Mouse (Mus musculus): Measurements from ENCODE around the gene Ccdc84. TPM values are rescaled to one million over a fixed set of nuclear protein-coding genes. Genes with fewer than 3 reads are reported as not detected.
A peak's percentile ranks its signal among the peaks of the same experiment; 100 is the strongest.
"Not testable (repeated sequence)": the region's sequence is repeated elsewhere in the genome, so short reads cannot be mapped to it uniquely, and the experiment has no call there.

Ccdc84 gene
- polyA plus RNA-seq (2016; fragmentation: Nextera tagmentation; extraction: Ambion mirVana): 23.1 and 24.3 TPM in 2 replicates

DNA sequence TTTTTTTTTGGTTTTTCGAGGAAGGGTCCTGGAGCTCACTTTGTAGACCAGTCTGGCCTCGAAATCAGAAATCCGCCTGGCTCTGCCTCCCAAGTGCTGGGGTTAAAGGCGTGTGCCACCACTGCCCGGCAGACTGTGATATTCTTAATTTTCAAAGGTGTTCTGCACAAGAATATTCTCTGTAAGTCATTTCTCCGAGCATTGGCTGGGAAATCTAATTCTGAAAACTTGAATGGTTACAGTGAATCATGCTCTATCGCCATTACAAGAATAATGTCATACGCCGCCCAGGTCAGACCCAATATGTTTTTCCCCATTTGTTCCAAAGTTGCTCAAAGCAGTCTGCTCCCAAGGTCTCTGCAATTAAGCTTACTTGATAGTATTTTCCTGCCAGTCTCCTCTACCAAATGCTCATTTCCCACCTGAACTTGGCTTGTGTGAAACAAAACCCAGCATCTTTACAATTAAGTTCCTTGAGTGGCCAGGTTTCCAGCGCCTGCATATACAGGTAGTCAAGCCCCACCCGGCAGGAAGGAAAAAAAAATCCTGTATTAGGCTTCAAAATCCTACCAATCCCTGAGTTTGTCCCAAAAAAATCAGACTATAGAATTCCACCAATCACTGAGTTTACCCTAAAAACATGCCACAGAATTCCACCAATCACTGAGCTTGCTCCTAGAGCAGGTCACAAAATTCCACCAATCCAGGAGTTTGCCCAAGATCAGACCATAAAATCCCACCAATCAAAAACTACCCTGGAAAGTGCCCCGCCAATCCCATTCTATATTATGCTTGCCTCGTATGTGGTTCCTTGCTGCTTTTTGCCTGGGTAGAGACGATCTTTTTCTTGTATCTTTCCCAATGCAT, at the start of gene Ccdc84:
Gene Ccdc84 (minus strand): TSS at position 51 of the 867 bp plus-strand sequence.
- H3K27me3 ChIP-seq (ENCODE audit: low read depth, poor library complexity, severe bottlenecking): no peaks in the 10 kb centered on the region

DNA sequence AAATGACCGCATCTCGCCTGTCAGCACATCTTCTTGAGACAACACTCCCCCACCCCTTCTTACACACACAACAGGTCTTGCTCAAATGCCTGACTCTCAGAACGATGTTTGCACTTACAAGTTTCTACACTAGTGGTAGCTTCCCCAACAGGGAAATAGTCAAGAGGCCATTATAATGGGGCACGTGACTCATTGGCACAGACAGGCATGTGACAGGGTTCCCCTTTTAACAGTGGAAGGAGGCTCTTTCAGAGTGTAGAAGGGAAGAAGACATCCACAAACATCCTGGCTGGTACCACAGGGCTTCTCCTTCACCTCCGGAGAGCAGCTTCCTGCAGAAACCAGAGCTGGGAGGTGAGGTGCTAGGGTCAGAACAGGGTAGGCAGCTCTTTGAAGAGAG, 43.6 kb upstream of the Ccdc84 start:
- peaks cover 7% of the 10 kb centered on the region for H3K4me1 ChIP-seq
- H3K4me3 ChIP-seq: no peak overlapping the region
- no peak overlapping the region for H3K27ac ChIP-seq
- DNase-seq (ENCODE audit: low spot score): no peak
- H3K9me3 ChIP-seq (replicated peaks): no peaks in the 10 kb centered on the region
- no peaks in the 10 kb centered on the region for H3K36me3 ChIP-seq
- peaks cover 13% of the 10 kb centered on the region for H3K27me3 ChIP-seq (ENCODE audit: low read depth, poor library complexity, severe bottlenecking)
- 87% methylated on average over 5 of the region's 5 CpGs for WGBS

More for the DNA sequence above, at the start of gene Ccdc84:
- no peak for DNase-seq (ENCODE audit: low spot score)
- Histone ChIP-seq H3K9me3 (replicated peaks) (no peaks in the 10 kb centered on the region), H3K4me3 (peak within 1 kb of the TSS; percentile 77), H3K4me1 (peaks cover 7% of the 10 kb centered on the region), H3K36me3 (peaks cover 26% of the 10 kb centered on the region), H3K27ac (peak within 1 kb of the TSS; percentile 89)
- 84% methylated on average over 14 of the region's 14 CpGs for WGBS

- 8% methylated on average over 11 of the region's 11 CpGs for WGBS
- Histone ChIP-seq H3K9me3 (replicated peaks) (no peaks in the 10 kb centered on the region), H3K4me1 (peaks cover 20% of the 10 kb centered on the region), H3K27me3 (ENCODE audit: low read depth, poor library complexity, severe bottlenecking) (peaks cover 59% of the 10 kb centered on the region), H3K36me3 (no peaks in the 10 kb centered on the region), H3K27ac (no peak overlapping the region), H3K4me3 (no peak overlapping the region)
- peak; percentile 62 for DNase-seq (ENCODE audit: low spot score)
Measured at GRCm38 (mm10) chr9:44457035-44457742, 38.8 kb upstream of the Ccdc84 start.

GRCm38 (mm10) chr9:44454891-44455220, 36.5 kb upstream of the Ccdc84 start, which contains the start of gene Upk2:
Gene Upk2, minus strand, starts transcription at chr9:44454976.
- WGBS: 12% methylated on average over 4 of the region's 4 CpGs
- peaks cover 20% of the 10 kb centered on the region for H3K4me1 ChIP-seq
- peaks cover 60% of the 10 kb centered on the region for H3K27me3 ChIP-seq (ENCODE audit: low read depth, poor library complexity, severe bottlenecking)
- 0 out of 2 replicates have a peak within 1 kb of the TSS, but pooled peaks have one; percentile 1 for H3K4me3 ChIP-seq
- DNase-seq (ENCODE audit: low spot score): no peak
- H3K36me3 ChIP-seq: no peaks in the 10 kb centered on the region
- H3K9me3 ChIP-seq (replicated peaks): no peaks in the 10 kb centered on the region
- H3K27ac ChIP-seq: no peak within 1 kb of the TSS; the same call in 1 of the 2 replicates

- 10% methylated on average over 14 of the region's 14 CpGs for WGBS
- peak; percentile 93 for DNase-seq (ENCODE audit: low spot score)
Measured at GRCm38 (mm10) chr9:44454132-44454890, 35.9 kb upstream of the Ccdc84 start.

DNA sequence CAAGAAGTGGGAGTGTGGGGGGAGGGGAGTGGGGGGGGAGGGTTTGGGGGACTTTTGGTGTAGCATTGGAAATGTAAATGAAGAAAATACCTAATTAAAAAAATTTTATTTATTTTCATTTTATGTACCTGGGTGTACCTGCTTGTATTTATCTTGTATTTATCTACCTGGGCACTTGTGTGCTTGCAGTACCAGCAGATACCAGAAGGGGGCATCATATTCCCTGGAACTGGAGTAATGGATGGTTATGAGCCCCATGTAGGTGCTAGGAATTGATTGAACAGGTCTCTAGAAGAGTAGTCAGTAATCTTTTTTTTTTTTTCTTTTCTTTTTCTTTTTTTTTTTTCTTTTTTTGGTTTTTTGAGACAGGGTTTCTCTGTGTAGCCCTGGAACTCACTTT, 32.0 kb upstream of the Ccdc84 start:
- Histone ChIP-seq H3K27me3 (ENCODE audit: low read depth, poor library complexity, severe bottlenecking) (peaks cover 33% of the 10 kb centered on the region), H3K4me3 (no peak overlapping the region), H3K27ac (no peak overlapping the region), H3K4me1 (peaks cover 15% of the 10 kb centered on the region), H3K36me3 (no peaks in the 10 kb centered on the region), H3K9me3 (replicated peaks) (no peaks in the 10 kb centered on the region)
- DNase-seq (ENCODE audit: low spot score): no peak

More at GRCm38 (mm10) chr9:44454132-44454890, 35.9 kb upstream of the Ccdc84 start:
- Histone ChIP-seq H3K9me3 (replicated peaks) (no peaks in the 10 kb centered on the region), H3K4me1 (peaks cover 20% of the 10 kb centered on the region), H3K4me3 (0 out of 2 replicates have a peak overlapping the region, but pooled peaks have one; percentile 1), H3K36me3 (no peaks in the 10 kb centered on the region), H3K27me3 (ENCODE audit: low read depth, poor library complexity, severe bottlenecking) (peaks cover 60% of the 10 kb centered on the region), H3K27ac (no peak overlapping the region; the same call in 1 of the 2 replicates)

GRCm38 (mm10) chr9:44444402-44445025, 26.1 kb upstream of the Ccdc84 start:
- not testable (repeated sequence) for DNase-seq (ENCODE audit: low spot score); H3K4me3 ChIP-seq; H3K27ac ChIP-seq; H3K36me3 ChIP-seq; H3K27me3 ChIP-seq (ENCODE audit: low read depth, poor library complexity, severe bottlenecking); H3K4me1 ChIP-seq; H3K9me3 ChIP-seq (replicated peaks)
- WGBS: 87% methylated on average over 7 of the region's 7 CpGs

GRCm38 (mm10) chr9:44440961-44441360, 22.6 kb upstream of the Ccdc84 start, which contains the start of gene Foxr1:
Gene Foxr1, minus strand, starts transcription at chr9:44441136.
- Histone ChIP-seq H3K4me1 (no peaks in the 10 kb centered on the region), H3K4me3 (no peak within 1 kb of the TSS), H3K36me3 (no peaks in the 10 kb centered on the region), H3K9me3 (replicated peaks) (no peaks in the 10 kb centered on the region), H3K27me3 (ENCODE audit: low read depth, poor library complexity, severe bottlenecking) (no peaks in the 10 kb centered on the region), H3K27ac (no peak within 1 kb of the TSS)
- DNase-seq (ENCODE audit: low spot score): no peak
- 70% methylated on average over 19 of the region's 19 CpGs for WGBS

GRCm38 (mm10) chr9:44435747-44436146, 17.4 kb upstream of the Ccdc84 start:
- H3K36me3 ChIP-seq: no peaks in the 10 kb centered on the region
- no peaks in the 10 kb centered on the region for H3K9me3 ChIP-seq (replicated peaks)
- H3K4me3 ChIP-seq: no peak overlapping the region
- no peak for DNase-seq (ENCODE audit: low spot score)
- H3K27me3 ChIP-seq (ENCODE audit: low read depth, poor library complexity, severe bottlenecking): no peaks in the 10 kb centered on the region
- no peak overlapping the region for H3K27ac ChIP-seq
- H3K4me1 ChIP-seq: peaks cover 8% of the 10 kb centered on the region
- 79% methylated on average over 6 of the region's 6 CpGs for WGBS

DNA sequence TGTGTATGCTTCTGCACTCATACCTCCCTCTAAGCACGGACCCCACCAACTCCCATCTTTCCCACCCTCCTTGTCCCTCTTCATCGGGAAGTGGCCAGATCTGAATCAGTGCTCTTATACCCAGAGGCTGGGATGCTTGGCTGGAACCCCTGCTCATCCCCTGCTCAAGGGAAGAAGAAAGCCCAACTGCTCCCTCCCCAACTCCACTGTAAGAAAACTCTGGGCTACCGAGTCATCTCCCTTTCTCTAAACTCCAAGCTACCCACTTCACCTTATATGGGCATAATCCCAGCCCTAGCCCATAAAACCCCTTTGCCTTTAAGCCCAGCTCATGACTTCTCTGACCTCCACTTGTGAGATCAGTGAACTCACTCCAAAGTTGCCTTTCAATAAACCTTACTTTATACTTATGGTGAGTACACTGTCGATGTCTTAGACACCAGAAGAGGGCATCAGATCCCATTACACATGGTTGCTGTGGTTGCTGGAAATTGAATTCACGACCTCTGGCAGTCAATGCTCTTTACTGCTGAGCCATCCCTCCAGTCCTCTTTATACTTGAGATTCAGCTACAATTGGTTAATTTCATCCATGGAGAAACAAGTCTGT, 14.3 kb upstream of the Ccdc84 start:
- Histone ChIP-seq H3K4me1 (peaks cover 8% of the 10 kb centered on the region), H3K36me3 (no peaks in the 10 kb centered on the region), H3K9me3 (replicated peaks) (no peaks in the 10 kb centered on the region), H3K27me3 (ENCODE audit: low read depth, poor library complexity, severe bottlenecking) (no peaks in the 10 kb centered on the region), H3K4me3 (no peak overlapping the region), H3K27ac (no peak overlapping the region)
- 57% methylated on average over 5 of the region's 5 CpGs for WGBS
- no peak for DNase-seq (ENCODE audit: low spot score)

DNA sequence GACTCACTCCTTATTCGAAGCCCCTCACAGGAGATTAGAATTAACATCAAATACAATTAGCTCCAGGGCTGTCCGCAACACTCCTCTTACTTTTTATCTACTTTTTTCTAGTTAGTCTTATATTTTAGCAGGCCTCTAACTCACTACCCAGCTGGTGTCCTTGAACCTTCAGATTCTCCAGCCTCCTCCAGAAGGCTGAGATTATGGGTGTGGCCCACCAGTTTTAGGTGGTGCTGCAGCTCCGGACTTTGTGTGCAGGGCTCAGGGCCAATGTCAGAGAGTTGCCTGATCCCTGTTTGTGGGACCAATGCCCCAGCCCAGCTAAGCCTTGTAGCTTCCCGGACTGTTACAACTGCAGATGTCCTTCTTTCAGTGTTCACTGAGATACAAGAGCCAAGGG, 5.2 kb upstream of the Ccdc84 start:
- Histone ChIP-seq H3K27me3 (ENCODE audit: low read depth, poor library complexity, severe bottlenecking) (no peaks in the 10 kb centered on the region), H3K27ac (no peak overlapping the region), H3K9me3 (replicated peaks) (no peaks in the 10 kb centered on the region), H3K4me3 (no peak overlapping the region), H3K4me1 (no peaks in the 10 kb centered on the region), H3K36me3 (no peaks in the 10 kb centered on the region)
- DNase-seq (ENCODE audit: low spot score): no peak
- WGBS: 91% methylated on average over 4 of the region's 4 CpGs

All from limb, embryonic 10.5 days (tissue).